Mouse (Mus musculus): Measurements from ENCODE around the gene Trim40.

DNA sequence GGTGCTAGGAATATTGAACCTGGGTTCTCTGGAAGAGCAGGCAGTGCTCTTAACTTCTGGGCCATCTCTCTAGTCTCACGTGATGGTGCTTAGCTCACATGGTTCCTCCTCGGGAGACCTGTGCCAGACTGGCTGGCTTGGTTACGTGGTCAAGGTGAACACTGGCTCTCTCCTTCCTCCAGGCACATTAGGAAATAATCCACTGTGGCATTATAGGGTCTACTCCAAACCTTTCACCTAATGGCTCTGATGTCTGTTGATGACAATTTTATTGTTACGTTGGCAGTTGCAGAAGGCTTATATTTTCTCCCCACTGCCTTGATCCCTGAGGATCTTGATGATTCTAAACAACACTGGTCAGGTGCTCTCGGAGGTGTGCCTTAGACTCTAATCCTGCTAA lies 41.0 kb downstream of the Trim40 start:
- no peak for TF ChIP-seq POLR2A (IDR thresholded peaks at IDR 0.05; ENCODE audit: control insufficient read depth, extremely low read depth, insufficient read depth, low read length, poor library complexity)
- no peak for TF ChIP-seq CTCF (IDR thresholded peaks at IDR 0.05; ENCODE audit: borderline replicate concordance, control insufficient read depth, extremely low read depth, insufficient read depth, low read length, poor library complexity)

Measured in thymus, adult 2 months (tissue).